Mouse (Mus musculus) CH12F3 (cell line): ENCODE data around the gene Ahdc1.

ENCODE experiments used
- in situ Hi-C: fragments of 300-500 bp; cut with MboI; formaldehyde crosslinking; loops from 2 replicates; pipeline ENCODE4 v1.14.3; 2020; ENCODE audit warnings: low sequenced_read_pairs

Gene Ahdc1

DNA sequence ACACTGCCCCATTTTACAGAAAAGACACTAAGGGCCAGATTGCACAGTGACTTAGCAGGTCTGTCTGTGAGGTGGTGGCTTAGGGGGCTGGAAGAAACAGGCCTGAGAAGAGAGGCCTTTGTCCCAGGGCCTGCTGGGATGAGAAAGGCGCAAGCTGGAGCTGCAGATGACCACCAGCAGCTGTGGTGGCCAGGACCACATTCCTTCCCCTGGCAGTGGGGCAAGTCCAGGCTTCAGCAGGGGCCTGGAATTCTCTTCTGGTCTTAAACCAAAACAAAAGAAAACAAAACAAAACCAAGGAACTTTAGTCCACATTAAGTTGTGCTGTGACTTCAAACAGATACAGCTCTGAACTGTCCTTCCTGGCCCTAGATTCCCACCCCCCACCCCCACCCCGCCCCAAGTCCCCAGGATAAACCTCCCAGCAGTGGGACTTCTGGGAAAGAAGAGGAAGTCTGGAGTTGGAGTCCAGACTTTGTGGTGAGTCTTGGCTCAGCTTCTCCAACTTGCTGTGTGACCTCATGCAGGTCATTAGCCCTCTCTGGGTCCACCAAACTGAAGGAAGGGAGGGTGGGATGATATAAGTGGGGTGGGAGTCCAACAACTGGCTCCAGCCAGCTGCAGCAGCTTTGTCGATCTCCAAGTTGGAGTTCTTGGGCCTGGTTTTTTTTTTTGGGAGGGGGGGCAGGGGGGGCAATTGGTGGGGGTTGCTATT, 105.9 kb downstream of the Ahdc1 start:
- in situ Hi-C loops, result no loop called here

- in situ Hi-C loops, result no loop called here
Measured at GRCm38 (mm10) chr4:133117556-133118411, 106.7 kb downstream of the Ahdc1 start.

GRCm38 (mm10) chr4:133118775-133119375, 107.8 kb downstream of the Ahdc1 start:
- in situ Hi-C loops, result no loop called here

DNA sequence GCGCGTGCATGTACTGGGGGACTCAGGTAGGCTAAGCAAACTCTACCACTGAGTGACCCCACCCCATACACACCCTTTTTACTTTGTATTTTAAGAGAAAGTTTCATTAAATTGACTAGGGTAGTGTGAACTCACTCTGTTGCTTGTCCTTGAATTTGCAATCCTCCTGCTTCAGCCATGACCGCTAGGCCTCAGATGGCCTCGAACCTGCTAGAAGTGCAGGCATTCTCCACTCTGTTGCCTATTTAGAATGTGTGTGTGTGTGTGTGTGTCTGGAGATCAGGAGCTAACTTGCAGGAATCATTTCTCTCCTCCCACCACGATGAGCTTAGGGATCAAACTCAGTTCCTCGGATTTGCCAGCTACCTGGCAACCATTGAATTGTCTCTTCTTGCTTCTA, 108.5 kb downstream of the Ahdc1 start:
- in situ Hi-C loops, result no loop called here

- in situ Hi-C loops, result no loop called here
Measured at GRCm38 (mm10) chr4:133120833-133121321, 109.8 kb downstream of the Ahdc1 start.

- in situ Hi-C loops, result no loop called here
Measured at GRCm38 (mm10) chr4:133121416-133121815, 110.4 kb downstream of the Ahdc1 start.

DNA sequence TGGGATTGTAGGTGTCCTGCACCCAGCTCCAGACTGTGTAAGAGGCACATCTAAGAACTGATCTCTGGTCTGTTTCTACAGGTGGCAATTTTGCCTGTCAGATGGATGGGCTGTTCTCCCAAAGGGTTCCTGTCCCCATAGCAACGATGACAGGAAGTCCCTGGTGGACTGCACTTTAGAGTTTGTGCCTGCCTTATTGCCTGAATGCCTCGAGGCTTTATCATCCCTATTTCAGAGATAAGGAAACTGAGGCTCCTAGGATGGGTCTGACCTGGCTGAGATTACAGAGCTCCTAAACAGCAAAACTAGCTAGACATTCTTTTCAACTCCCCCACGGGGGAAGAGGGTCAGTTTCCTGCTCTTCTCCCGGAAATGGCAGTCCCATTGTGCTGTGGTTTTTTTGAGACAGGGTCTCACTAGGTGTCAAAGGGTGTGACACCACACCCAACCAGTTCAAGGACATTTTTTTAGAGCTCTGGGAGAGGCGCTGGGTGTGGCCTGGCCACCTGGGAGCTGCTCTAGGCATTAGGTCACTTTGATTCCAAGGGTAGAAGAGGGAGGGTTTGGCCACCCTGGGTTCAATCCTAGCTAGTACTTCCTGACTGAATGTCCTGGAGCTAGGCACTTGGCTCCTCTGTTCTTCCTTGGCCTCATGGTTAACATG, 111.0 kb downstream of the Ahdc1 start:
- in situ Hi-C loops, result no loop called here

DNA sequence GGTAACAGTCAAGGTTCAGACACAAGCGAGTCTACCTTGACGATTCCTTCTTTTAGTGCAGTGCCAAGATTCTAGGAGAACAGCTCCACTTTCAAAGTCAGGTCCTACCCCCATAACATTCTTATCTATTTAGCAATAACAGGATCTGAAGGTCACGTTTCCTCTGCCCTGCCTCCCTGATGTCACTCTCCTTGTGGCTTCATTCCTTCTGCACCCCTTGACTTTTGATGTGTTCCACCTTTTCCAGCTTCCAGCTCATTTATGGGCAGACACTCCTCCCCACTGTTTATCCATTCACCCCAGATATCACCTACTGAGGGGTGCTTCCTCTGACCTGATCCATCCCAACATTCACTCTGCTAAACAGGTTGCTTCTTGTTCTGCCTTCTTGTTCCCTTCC, 116.0 kb downstream of the Ahdc1 start:
- in situ Hi-C loops, result no loop called here
